Mouse (Mus musculus) cerebellum, adult 8-10 months (tissue): ENCODE data around the gene Ube2z.
A peak's percentile ranks its signal among the peaks of the same experiment; 100 is the strongest.

Experiments
- DNase-seq: peaks from one replicate; pipeline ENCODE4 v3.0.0; 2022

Gene Ube2z

DNA sequence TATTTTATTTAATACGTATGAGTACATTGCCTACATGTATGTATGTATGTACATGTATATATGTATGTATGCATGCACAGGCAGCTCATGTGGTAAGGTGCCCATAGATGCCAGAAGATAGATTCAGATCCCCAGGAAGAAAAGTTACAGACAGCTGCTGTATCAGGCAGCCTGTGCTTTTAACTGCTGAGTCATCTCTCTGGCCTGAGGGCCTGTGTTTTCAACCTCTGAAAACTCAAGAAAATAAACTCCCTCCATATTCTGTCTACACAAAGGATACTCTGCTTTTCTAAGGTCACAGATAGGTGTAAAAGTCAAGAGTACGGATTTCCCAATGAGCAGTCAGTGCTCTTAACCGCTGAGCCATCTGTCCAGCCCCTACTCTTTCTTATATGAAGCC is 14.3 kb downstream of the Ube2z start:
- no peak for DNase-seq

DNA sequence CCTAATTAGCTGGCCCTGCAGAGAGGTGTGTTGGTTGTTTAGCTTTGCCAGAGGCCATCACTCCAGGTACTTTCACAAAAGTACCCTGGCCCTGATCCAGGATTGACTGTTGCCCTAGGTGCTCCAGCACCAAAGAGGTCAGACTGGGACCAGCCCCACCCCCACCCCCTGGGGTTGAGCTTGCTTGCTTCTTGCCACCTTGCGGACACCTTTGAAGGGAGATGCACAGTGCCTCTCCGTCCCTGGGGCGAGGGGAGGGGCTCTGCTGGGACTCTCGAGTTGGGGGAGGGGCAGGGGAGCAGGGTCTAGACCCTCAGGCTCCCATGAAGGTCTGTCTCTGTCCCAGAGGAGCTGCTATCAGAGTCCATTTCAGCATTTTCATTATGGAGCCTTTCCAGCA is 15.2 kb downstream of the Ube2z start:
- DNase-seq, result no peak

DNA sequence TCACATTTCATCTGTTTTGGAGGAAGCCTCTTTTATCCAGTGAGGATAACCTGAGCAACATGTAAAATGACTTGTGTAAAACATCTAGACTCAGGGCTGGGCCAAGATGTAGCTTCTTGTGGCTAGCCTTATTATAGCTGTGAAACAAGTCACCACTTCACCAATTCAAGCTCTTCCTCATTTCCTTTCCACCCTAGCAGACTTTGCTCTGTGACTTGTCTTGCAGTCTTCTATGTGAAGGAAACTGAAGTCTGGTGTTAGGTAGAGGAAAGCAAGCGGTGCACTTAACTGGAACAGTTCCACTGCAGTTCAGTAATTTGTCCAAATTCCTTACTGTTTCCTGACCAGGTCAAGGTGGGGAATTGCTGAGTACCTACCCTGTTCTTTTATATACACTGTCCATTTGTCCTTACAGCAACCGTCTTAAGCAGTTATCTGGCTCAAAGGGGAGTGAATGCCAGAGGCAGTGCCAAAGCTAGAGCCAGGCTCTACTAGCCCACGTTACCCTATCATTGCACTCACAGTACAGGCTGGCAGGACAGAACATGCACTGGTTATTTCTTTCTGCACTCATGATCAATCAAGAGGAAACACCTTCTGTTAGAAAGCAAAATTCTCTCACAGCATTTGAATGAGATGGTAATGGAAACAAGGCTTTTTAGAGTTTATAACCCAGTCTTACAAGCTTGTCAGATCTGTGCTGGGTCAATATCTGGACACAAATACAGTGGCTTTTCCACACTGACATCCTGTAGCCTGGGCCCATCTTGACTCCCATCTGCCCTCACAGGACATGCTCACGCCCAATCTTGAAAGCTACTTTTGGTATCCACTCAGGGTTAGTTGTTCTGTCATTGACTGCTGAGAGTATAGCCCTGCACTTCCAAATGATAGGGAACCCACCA is 17.5 kb downstream of the Ube2z start:
- DNase-seq, result no peak

DNA sequence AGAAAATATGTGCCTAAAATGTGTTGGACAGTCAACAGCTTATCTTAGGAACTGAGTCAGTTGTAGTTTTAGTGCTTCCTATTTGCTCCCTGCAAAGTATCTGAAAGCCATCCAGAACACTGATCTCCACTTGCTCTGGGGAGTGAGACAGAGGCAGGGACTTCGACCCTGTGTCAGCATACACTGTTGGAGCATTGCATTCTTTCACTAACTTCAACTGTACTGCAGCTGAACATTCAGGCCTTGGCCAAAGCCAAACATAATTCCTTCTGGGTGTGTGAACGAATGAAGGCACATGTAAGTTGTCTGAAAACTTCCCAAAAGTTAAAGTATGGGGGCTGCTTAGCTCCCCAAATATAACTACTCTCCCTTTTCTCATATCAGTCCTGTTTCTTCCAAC is 18.4 kb downstream of the Ube2z start:
- no peak for DNase-seq

DNA sequence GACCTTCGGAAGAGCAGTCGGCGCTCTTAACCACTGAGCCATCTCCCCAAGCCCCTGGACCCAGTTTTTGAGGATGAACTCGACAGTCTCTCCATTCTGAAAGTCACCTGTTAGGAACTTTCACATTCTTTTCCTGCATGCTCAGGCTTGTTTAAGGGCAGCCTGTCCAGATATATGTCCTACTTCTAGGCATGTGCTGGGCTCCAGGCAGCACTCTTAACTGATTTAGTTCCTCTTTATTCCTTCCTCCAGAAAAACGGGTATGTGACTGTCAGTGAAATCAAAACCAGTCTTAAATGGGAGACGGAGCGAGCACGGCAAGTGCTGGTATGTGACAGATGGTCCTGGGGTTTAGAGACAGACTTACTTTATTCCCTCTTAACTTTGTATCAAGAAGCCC is 19.2 kb downstream of the Ube2z start:
- DNase-seq, result no peak

DNA sequence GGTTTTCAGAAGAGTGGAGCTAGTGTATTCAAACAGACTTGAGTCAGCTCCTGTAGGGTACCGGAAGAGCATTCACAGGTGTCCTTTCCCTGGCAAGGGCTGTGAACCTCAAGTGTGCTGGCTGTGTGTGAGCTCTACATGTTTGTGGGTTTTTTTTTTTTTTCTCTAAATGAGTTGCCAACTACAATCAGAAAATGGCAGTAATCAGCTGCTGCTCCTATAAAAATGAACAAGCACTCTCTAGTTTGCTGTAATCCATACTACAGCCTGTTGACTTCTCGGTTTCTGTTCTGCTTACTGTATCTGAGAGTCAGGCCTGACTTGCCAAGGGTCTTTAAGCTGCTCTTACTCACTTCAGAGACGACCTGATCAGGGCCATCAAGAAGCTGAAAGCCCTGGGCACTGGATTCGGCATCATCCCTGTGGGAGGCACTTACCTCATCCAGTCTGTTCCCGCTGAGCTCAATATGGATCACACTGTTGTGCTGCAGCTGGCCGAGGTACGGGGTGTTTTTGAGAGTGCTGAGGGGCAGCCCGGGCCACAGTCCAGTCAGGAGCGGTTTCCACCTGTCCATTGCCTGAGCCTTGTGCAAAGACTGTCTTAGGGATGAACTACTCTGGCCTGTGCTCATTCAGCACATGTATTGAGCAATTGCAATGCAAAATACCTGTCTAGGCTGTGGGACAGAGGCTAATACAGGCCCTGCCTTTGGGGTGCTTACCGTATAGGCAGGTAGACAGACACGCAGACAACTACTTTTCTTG is 20.2 kb downstream of the Ube2z start:
- no peak for DNase-seq

DNA sequence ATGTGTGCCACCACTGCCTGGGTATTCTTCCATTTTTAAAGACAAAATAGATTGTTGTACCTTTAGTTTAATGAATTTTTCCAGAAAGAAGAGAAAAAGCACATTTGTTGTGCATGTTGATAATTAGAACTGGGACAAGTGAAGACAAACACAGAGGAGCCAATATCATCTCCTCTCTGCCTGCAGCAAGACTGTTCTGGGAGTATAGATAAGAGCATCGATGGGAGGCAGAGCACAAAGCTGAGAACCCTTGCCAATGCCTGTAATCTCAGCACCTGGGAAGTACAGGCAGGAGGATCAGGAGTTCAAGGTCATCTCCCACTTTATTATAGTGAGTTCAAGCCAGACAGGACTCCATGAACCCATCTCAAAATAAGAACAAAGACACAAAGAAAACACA is 26.6 kb downstream of the Ube2z start:
- no peak for DNase-seq

DNA sequence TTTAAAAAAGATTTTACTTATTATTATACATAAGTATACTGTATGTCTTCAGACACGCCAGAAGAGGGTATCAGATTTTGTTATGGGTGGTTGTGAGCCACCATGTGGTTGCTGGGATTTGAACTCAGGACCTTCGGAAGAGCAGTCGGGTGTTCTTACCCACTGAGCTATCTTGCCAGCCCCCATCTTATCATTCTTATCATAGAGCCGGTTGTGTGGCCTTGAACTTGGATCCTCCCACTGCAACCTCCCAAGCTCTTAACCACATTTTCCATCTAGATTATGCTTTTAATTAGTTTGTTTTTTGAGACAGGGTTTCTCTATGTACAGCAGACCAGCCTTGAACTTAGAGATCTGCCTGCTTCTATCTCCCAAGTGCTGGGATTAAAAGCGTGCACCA is 27.7 kb downstream of the Ube2z start:
- DNase-seq, result no peak

DNA sequence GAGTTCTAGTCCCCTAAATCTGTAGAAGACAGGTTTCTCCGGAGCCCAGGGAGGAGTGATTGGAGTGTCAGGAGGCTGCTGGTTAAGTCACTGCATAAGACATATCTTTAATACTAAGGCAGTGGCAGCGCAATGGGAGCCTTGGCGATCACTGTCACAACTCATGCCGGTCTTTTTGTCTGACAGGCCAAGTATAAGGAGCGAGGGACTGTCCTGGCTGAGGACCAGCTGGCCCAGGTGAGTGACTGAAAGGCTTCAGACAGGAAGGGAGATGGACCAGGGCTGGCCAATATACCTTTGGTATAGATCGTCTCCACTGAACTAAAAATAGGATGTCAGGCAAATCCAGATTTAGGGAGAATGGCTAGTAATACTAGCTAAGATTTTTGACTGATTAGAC is 30.1 kb downstream of the Ube2z start:
- DNase-seq, result no peak

DNA sequence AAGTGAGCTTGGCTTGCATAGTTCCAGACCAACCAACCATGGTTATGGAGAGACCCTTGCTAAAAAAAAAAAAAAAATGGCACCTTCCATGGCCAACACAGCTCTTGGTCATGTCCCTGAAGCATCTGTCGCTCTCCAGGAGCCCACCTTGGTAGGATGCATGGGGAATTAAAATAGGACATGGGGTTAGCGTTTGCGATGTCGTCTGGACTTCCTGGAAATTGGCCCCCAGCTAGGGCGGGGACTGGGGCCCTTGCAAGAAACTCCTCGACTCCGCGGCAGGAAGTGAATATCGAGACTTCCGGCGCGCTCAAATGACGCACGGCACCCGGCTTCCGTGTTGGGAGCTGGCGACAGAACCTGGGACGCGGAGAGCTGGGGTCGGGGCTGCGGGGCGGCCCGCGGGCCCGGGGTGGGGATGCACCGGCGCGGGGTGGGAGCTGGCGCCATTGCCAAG is 30.6 kb downstream of the Ube2z start, which contains the start of gene Snf8:
Gene Snf8, plus strand, starts transcription at position 290 of the 457 bp plus-strand sequence.
- peak; percentile 92 for DNase-seq

DNA sequence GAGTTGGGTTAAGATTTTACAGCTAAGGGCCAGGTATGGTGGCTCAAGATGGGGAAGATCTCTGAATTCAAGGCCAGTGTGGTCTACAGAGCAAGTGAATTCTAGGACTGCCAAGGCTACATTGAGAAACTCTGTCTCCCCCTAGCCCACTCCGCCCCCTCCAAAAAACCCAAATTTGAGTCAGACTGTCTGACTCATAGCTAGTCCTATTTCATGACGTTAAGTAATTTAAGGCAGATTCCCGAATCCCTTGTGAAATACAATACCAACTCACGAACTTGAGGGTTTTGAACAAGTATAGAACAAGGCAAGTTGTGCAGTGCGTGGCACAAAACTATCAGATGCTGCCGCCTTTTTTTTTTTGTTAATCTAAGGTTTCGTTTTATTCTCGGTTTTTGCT is 31.1 kb downstream of the Ube2z start:
- DNase-seq, result no peak

DNA sequence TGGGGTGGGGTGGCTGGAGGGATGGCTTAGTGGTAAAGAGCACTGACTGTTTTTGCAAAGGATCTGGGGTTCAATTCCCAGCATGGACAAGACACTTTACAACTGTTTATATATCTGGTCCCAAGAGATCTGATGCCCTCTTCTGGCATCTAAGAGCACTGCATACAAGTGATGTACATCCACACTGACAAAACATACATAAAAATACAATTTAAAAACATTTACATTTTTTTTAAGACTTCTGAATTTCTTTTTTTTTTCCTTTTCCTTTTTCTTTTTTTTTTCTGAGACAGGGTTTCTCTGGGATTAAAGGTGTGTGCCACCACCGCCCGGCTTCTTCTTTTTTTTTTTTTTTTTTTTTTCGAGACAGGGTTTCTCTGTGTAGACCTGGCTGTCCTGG is 31.9 kb downstream of the Ube2z start:
- DNase-seq, result no peak

DNA sequence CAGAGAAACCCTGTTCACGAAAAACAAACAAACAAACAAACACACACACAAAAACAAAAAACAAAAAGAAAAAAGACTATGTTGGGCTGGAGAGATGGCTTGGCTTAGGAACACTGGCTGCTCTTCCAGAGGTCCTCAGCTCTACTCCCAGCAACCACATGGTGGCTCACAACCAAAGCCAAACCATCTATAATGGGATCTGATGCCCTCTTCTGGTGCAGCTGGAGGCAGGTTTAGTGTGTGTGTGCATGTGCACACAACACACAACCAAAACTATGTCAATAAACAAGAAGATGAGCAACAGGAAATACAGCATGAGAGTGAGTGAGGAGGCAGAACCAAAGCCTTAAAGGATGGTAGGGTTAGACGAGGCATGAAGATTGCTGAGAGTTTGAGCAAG is 33.5 kb downstream of the Ube2z start:
- DNase-seq, result no peak

DNA sequence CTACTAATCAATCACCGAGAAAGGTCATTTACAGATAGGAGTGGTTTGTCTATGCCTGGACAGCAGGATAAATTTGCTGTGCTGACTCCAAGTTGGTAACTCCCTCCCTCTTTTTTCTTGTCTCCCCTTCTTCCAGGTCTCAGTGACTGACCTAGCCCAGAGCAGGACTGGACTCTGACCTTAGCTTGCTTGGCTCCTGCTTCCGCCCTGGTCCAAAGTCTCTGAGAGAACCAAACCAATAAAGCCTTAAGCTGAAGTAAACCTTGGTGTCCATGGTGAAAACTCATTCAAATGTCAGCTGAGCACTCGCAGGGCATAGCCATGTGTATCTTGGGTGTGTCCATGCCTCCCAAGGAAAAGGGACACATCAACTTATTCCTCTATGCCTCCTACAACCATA is 34.6 kb downstream of the Ube2z start:
- no peak for DNase-seq

DNA sequence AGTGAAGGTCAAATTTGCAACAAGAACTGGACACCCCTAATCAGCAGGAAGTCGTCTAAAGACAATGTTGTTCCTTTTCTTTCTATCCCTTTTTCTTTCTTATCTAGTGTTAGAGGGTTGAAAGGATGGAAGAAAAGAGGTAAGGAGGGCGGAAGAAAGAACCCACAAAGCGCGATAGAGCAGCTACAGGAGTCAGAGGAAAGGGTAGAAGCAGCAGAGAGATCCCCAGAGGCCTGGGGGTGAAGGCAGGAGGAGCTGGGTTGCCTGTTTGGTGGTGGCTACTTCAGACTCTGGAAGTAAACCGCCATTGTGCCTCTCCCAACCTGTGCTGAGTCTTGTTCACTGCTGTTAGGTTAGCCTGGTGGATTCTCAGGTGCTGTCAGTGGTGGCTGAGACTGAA is 37.1 kb downstream of the Ube2z start:
- DNase-seq, result no peak

DNA sequence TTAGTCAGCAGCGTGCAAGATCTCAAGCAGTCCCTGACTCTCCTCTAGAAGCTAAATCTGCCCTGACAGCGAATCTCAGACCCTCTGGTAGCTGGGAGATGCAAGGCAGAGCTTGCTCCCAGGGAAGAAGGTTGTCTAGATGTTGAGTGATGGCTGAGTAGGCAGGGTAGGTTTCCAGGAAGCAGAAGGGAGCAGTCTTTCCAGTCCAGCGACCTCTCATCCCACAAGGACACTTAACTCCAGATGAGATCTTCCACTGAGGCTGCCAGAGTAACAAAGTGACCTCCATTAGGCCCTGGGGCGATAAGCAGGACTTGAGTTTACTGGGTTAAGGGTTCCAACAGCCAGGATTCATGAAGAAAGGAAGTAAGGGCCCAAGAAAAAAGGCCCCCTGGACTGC is 44.6 kb downstream of the Ube2z start:
- no peak for DNase-seq

DNA sequence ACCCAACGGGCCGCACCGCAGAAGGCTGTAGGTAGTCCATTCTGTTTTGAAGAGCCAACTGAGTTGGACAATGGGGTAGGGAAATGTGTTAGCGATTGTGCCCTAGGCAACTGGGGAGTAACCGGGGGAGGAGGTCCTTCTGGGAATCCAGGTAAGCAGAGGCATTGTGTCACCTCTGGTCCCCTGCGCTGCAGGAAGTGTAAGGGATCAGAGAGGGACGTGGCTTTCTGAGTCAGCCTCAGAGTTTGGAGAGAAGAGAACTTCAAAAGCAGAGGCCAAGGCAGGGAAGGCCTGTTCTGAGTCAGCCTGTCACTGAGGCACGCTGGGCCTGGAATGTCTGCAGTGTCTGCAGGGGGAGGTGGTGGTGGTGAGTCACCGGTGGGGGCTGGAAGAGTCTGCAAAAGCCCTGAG is 47.2 kb downstream of the Ube2z start:
- DNase-seq, result no peak

DNA sequence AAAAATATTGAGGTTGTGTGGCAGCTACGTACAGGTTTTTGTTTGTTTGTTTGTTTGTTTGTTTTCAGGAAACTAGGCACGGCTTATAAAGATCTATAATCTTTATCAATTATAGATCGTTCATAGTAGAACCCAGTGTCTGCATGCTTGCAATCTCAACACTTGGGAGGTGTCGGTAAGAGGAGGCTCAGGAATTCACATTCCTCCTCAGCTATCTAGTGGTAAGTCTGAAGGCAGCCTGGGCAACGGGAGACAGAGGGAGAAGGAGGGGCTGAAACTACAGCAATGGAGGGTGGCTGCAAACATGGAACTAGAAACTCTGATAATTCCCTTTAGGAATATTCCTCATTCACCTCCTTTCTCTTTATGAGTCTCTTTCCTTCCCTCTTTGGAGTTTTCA is 49.8 kb downstream of the Ube2z start:
- DNase-seq, result no peak

DNA sequence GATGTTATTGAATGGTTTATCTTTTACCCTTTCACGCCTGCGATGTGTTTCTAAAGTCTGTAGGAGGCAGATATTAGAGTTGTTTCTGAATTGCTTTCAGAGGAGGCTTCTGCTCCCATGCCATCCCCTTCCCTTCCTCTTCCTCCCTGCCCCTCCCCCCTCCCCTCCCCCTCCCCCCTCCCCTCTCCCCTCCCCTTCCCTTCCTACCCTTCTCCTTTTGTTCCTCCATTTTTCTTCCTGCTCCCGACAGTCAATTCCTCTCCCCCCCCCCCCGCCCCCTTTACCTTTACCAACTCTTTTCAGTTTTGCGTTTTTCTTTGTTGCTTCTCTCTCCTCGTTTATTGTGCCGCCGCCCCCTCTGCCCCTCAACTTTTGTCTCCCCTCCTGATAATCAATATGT is 53.2 kb downstream of the Ube2z start:
- no peak for DNase-seq

DNA sequence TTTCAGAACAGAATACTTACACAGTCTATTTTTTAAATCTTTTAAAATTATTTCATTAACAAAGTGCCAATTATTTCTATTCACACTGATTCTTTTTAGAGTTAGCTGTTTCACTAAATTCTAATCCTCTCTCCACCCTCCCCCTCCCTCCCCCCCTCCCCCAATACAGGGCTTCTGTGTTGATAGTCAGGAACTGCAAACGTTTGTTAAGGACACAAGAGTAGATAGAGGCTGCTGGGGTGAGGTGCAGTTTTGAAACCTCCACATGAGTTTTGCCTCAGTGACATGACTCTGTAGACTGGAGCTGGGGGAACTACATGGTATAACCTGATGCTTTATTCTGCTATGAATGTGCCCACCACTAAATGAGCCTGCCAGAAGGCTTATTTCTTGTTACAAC is 56.4 kb downstream of the Ube2z start:
- no peak for DNase-seq

DNA sequence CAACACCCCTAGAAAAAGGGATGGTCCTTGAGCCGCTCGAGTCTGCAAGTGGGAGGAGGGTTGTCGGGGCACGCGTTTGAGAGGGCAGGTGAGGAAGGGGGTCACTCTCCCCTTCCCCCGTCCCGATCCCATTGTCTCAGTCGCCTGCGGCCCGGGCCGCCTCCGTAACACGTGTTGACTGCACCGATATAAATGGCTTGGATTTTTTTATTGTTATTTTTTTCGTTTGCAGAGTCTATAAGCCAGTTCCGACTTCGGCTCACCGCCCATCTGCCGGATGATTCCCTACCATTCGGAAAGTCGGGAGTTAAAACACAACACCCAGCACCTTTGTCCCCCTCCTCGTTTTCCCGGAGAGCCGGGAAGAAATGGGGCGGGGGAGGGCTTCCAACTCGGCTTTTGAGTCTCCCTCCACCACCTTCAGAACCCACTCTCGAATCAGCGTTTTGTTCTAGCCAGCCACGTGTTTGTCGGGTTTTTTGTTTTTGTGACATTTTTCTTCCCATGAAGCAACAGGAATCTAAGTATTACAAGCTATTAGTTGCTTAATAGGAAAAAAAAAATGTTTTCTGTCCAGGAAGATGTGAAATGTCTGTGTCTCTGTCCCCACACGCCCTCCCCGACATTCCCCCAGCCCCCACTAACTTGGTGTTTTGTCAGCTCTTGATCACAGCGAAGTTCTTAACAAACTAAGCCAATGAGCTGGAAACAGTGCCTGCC is 57.5 kb downstream of the Ube2z start:
- peak; percentile 7 for DNase-seq

DNA sequence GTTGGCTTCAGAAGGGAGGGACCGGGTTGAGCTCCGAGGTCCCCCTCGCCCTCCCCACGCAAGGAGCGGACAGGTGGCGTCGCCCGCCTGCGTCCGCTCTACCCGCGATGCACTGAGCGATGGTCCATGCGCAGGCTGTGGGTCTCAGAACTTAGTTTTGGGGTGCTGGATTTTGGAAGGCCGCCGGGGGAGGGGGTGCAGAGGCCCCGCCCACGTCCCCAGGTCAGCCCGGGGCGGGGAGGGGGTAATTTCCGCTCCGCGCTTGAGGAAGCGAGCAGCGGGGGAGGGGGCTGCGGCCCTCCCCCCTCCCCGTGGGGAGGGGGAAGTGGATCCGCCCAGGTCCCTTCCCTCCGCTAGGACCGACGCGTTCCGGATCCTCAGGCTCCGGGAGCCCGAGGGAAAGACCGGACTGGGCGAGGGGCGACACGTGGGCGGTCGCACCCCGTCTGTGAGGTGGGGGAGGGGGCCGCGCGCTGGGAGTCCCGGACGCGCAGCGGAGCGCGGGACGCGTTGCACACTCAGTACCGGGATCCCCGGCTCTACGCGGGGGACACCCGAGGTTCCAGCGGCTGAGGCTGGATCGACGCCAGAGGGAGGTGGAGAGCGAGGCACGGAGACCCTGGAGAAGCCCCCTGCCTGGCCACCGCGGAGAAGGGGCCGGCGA is 58.2 kb downstream of the Ube2z start:
- no peak for DNase-seq

DNA sequence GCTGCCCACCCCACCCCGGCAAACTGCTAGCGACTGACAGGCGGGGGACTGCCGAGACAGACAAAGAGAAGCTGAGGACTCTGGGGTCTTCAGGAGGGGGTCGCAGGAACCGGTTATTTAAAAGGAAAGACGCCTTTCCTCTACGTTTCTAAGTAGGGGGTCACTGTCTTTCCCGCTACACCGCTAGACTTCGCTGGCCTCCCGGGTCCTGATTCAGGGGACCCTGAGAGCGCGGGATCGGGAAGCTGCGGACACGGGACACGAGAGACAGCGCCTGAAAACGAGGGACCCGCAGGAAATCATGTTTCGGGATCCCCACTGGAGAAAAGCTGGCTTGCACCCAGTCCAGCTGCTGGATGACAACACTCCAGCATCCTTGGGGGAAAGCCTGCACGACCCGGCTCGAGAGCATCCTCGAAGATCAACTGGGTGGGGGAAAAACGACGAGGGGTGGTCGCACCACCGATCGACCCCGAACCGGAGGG is 58.8 kb downstream of the Ube2z start:
- DNase-seq, result peak; percentile 5
